10 mouse cellular contexts compared by ENCODE assay signal in genomic region chr7:80766072-80766471, GRCm38 (mm10). TPM values are rescaled to one million over a fixed set of nuclear protein-coding genes. Genes with fewer than 3 reads are reported as not detected.
DNase-seq lines count a peak whose midpoint lies in the region; ATAC-seq lines count a peak whose summit lies in the region.
"Had no signal": no experiment of that assay in that cellular context is flagged by ENCODE, and none has a peak within 500 bp of the region (broad histone marks: within the 10 kb centered on the region; RNA-seq: fewer than 3 reads in every experiment).

No protein-coding gene starts in this region.

- H3K27ac ChIP-seq in macrophage = peak overlapping the region; percentile 60
- no peak overlapping the region for H3K27ac ChIP-seq in embryonic facial prominence, embryonic 10.5 days (replicated peaks)

- H3K9me3 ChIP-seq in embryonic facial prominence, embryonic 10.5 days = no peaks in the 10 kb centered on the region

- H3K36me3 ChIP-seq in macrophage (ENCODE audit: inconsistent target) = peaks cover 85% of the 10 kb centered on the region
- peaks cover 7% of the 10 kb centered on the region; the same call in 1 of the 2 replicates for H3K36me3 ChIP-seq in embryonic facial prominence, embryonic 10.5 days (replicated peaks)

- 17% methylated on average over 3 of the region's 3 CpGs for WGBS in macrophage (ENCODE audit: missing documents)
- 74% methylated on average over 3 of the region's 3 CpGs for WGBS in embryonic facial prominence, embryonic 10.5 days

- H3K4me3 ChIP-seq in macrophage (ENCODE audit: inconsistent target) = no peak overlapping the region
- H3K4me3 ChIP-seq in embryonic facial prominence, embryonic 10.5 days = no peak overlapping the region
- H3K4me3 ChIP-seq: gastrocnemius, adult 2 months had no signal

- peaks cover 93% of the 10 kb centered on the region for H3K79me2 ChIP-seq in macrophage (ENCODE audit: inconsistent target)

- H3K27me3 ChIP-seq in embryonic facial prominence, embryonic 10.5 days (replicated peaks; ENCODE audit: low read depth, poor library complexity, severe bottlenecking) = no peaks in the 10 kb centered on the region

- peak; percentile 74 for DNase-seq in adrenal gland, adult 2 months
- no peak for DNase-seq in adrenal gland, postnatal 10 days
- peak; percentile 52 for DNase-seq in layer of hippocampus, adult 9-11 months
- no peak for DNase-seq in layer of hippocampus, postnatal 36 days
- DNase-seq in embryonic facial prominence, embryonic 10.5 days (ENCODE audit: low spot score) = no peak
- DNase-seq in spleen, adult 12 weeks (ENCODE audit: low spot score) = no peak
- DNase-seq: gastrocnemius, adult 2 months; kidney, postnatal 25 days had no signal

- 0 out of 2 replicates have a peak, but pooled peaks cover 8% of the 10 kb centered on the region for H3K4me1 ChIP-seq in embryonic facial prominence, embryonic 10.5 days

- ATAC-seq in CD4-positive, CD25-positive, alpha-beta regulatory T cell, adult 4 months = peak; percentile 92

RNA-seq across cellular contexts. Expression of gene Iqgap1, which starts 59.7 kb away (rescaled TPM):
- 10 to 100 TPM; 84.8 to 88.4 TPM for total RNA-seq in adrenal gland, adult 2 months (2021)
- polyA plus RNA-seq in adrenal gland, adult 2 months (2012; rRNA removed) = 15.7 and 19.1 TPM in 2 replicates
- 10 to 100 TPM; 76.2 to 86.8 TPM for total RNA-seq in adrenal gland, postnatal 10 days (2021)
- 10 to 100 TPM; 19.5 to 23.9 TPM for total RNA-seq in layer of hippocampus, postnatal 36 days (2021)
- polyA plus RNA-seq in CD4-positive, CD25-positive, alpha-beta regulatory T cell, adult 4 months (2017; shearing (Covaris generic)) = 100 to 1,000 TPM; 187 to 284 TPM
- 1,000 to 10,000 TPM in 19 of 26 experiments, 100 to 1,000 TPM in 7; 688 to 3,418 (median 1,422) TPM for total RNA-seq in macrophage (2018; cell fraction: chromatin; rRNA removed)
- total RNA-seq in macrophage (2018; cell fraction: cytosol; rRNA removed) = 100 to 1,000 TPM; 187 to 587 (median 339) TPM
- total RNA-seq in macrophage (2018; cell fraction: nucleus; rRNA removed) = 1,000 to 10,000 TPM in 10 of 26 experiments, 100 to 1,000 TPM in 16; 382 to 1,913 (median 872) TPM
- polyA plus RNA-seq in macrophage (2018) = 294 to 476 TPM (median 316 TPM) in 3 replicates
- 29.2 and 29.3 TPM in 2 replicates for polyA plus RNA-seq in embryonic facial prominence, embryonic 10.5 days (2016; fragmentation: Nextera tagmentation; extraction: Ambion mirVana)

Comparison
In these comparisons a context has a peak if more than half of its experiments do, and no peak if none do; other contexts are left out.
1. DNase-seq: peak in adrenal gland, adult 2 months (single experiment) and layer of hippocampus, adult 9-11 months (single experiment); none in adrenal gland, postnatal 10 days (single experiment), layer of hippocampus, postnatal 36 days (0 of 2), embryonic facial prominence, embryonic 10.5 days (single experiment) and spleen, adult 12 weeks (single experiment).